Mouse (Mus musculus): Measurements from ENCODE around the gene Hoxd11.

The Hoxd11 gene

GRCm38 (mm10) chr2:74666411-74666810, 12.9 kb upstream of the Hoxd11 start:
- no peak for DNase-seq

- DNase-seq: peak; percentile 79
These were observed 12.0 kb upstream of the Hoxd11 start for GRCm38 (mm10) chr2:74667191-74667841.

GRCm38 (mm10) chr2:74667842-74668357, 11.5 kb upstream of the Hoxd11 start, which contains the start of gene Hoxd13:
TSS of gene Hoxd13 (plus strand) at chr2:74668310.
- peak; percentile 85 for DNase-seq

GRCm38 (mm10) chr2:74668370-74669229, 10.8 kb upstream of the Hoxd11 start:
- peak; percentile 88 for DNase-seq

GRCm38 (mm10) chr2:74669230-74669578, 10.2 kb upstream of the Hoxd11 start:
- no peak for DNase-seq

- peak; percentile 81 for DNase-seq
These were observed 9.6 kb upstream of the Hoxd11 start for GRCm38 (mm10) chr2:74669650-74670235.

GRCm38 (mm10) chr2:74670632-74671188, 8.6 kb upstream of the Hoxd11 start:
- no peak for DNase-seq

GRCm38 (mm10) chr2:74671847-74672246, 7.5 kb upstream of the Hoxd11 start:
- no peak for DNase-seq

GRCm38 (mm10) chr2:74672481-74673362, 6.6 kb upstream of the Hoxd11 start:
- DNase-seq: peak; percentile 91

- DNase-seq: peak; percentile 80
These were observed 5.4 kb upstream of the Hoxd11 start for GRCm38 (mm10) chr2:74673835-74674425.

- DNase-seq: peak; percentile 83
These were observed 4.3 kb upstream of the Hoxd11 start, which contains the start of gene Hoxd12 for GRCm38 (mm10) chr2:74674881-74675665. TSS of gene Hoxd12 (plus strand) at chr2:74675013.

- DNase-seq: peak; percentile 78
These were observed 3.6 kb upstream of the Hoxd11 start for GRCm38 (mm10) chr2:74675666-74676282.

- DNase-seq: peak; percentile 74
These were observed 2.8 kb upstream of the Hoxd11 start for GRCm38 (mm10) chr2:74676376-74677052.

- peak; percentile 65 for DNase-seq
These were observed 2.3 kb upstream of the Hoxd11 start for GRCm38 (mm10) chr2:74677106-74677505.

GRCm38 (mm10) chr2:74679596-74679971, 227 bp downstream of the Hoxd11 start:
- DNase-seq: peak; percentile 79

GRCm38 (mm10) chr2:74679980-74680379, 623 bp downstream of the Hoxd11 start:
- DNase-seq: no peak

- peak; percentile 53 for DNase-seq
These were observed 1.4 kb downstream of the Hoxd11 start for GRCm38 (mm10) chr2:74680561-74681398.

- DNase-seq: peak; percentile 89
These were observed 2.5 kb downstream of the Hoxd11 start for GRCm38 (mm10) chr2:74681594-74682531.
